Mouse (Mus musculus) R1 (cell line): ENCODE measurements around the gene Olfr1132.
"Not testable (repeated sequence)": the region's sequence is repeated elsewhere in the genome, so short reads cannot be mapped to it uniquely, and the experiment has no call there.

Experiments used
- DNase-seq: peaks from one replicate; pipeline ENCODE4 v3.0.0-alpha.2; 2018; ENCODE audit warnings: low read depth, low spot score

Gene Olfr1132

DNA sequence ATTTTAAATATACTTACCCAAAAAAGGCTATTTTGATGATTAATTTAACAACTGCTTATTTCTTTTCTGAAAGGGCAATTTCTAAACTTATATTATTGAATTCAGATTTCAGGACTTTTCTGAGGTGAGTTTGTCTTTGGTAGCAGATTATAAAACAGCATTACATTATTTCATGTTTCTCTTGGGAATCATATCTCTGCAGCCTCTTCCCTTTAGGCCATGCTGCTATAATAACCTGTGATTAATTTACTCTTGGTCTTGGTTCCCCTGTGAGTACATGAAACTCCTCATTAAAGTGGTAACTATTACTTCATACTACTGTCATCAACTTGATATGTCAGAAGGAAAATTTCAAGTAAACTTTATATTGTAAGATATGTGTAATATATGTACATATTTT is at the start of gene Olfr1132:
TSS of gene Olfr1132 (minus strand) at position 101 of the 400 bp plus-strand sequence.
- DNase-seq, result no peak

DNA sequence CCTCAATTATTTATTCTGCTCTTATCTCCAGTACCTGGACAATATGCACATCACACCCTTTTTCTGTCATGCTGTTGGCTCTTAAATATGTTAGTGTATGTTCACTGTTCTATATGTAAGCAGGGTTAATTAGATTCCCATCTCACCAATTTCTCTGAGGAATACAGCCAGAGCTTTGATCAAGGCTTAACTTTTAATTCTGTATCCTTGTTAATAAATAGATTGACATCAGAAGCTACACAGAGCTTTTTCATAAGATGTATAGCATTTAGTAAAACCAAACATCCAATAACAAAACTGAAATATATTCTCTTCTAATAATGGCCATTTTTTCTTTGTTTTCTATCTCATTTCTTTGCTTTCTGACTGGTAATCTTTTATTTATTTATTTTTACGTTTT is 36.2 kb upstream of the Olfr1132 start, which contains the start of gene Olfr1135:
TSS of gene Olfr1135 (minus strand) at position 101 of the 400 bp plus-strand sequence.
- no peak for DNase-seq

DNA sequence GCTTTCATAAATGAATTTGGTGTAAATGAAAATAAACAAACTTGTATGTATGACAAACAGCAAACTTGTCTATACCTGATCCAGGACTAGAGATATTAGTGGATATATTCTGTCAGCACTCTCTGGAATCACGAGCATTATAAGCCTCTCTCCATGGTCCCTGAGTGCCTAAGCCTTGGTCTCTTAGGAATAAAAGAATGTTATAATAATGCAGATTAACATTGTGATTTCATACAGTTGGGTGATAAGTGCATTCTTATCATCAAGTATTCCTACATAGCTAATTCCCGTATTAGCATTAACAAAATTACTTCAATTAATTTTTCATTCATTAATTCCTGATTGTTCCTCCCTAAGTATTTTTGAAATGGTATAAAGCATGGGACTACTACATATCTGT is 21.0 kb upstream of the Olfr1132 start, which contains the start of gene Olfr1134:
TSS of gene Olfr1134 (minus strand) at position 101 of the 400 bp plus-strand sequence.
- DNase-seq, result no peak

DNA sequence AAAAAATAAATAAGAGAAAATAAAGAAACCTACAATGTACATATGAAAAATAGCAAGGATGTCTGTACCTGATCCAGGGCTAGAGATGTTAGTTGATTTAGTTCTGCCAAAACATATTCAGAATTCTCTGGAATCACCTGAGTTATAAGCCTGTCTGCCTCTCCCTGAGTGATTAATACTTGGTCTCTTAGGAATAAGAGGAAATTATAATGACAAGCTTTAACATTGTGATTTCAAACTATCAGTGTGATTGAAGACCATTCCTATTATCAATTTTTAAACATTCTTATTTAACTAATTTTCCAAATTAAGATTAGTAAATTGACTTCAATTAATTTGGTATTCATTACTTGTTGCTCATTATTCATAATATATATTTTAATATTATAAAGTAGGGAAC is 9.9 kb upstream of the Olfr1132 start, which contains the start of gene Olfr1133:
TSS of gene Olfr1133 (minus strand) at position 101 of the 400 bp plus-strand sequence.
- no peak for DNase-seq

DNA sequence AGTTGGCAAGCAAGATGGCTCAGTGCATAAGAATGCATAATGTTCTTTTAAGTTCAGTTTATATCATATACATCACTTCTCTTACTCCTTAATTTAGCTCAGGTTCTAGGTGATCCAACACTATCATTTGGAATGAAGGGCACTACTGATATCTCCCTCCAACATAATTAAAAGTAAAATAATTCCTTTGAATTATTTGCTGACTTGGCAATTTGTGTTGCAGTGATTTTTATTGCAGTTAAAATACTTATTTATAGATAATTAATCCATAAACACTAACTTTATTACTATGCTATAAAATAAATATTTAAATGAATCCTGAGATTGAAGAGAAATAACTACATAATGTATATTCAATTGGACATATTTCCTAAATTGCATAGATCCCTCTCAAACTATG is 5.1 kb upstream of the Olfr1132 start:
- no peak for DNase-seq

DNA sequence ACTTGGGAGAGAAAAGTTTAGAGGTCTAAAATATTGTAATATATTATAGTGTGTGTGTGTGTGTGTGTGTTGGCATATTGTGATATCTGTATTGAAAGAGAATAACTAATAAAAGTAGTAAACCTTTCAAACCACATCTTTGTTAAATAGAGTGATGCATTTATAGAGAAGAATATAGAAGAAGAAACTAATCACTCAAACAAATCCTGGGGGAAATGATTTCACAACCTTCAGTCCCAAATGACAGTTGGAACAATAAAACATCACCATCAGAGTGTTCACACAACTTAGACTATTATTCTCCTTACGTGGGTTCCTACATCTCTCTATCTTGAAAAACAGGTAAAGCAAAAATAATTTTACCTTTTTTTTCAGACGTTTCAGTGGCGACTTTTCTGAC is 10.5 kb downstream of the Olfr1132 start, which contains the start of gene Olfr1131:
TSS of gene Olfr1131 (plus strand) at position 301 of the 400 bp plus-strand sequence.
- no peak for DNase-seq

DNA sequence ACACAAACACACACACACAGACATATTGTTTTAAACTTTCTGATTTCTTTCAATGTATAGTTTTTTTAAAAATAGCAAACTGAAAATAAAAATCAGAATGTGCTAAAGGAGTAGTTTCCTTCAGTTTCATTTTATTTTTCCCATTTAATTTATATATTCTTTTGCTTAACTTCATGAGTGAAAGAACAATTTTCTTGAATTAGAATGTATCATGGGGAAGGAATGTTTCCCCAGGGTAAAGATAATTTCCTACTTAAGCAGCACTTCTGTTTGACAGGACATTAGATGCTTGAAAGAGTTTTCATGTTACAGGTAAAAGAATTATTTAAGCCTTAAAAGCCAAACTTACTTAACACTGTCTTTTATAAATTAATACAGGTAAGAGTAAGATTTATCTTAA is 31.4 kb downstream of the Olfr1132 start, which contains the start of gene Olfr1130:
TSS of gene Olfr1130 (plus strand) at position 301 of the 400 bp plus-strand sequence.
- not testable (repeated sequence) for DNase-seq
